Mouse (Mus musculus): ENCODE data around the gene Foxf2. TPM values are rescaled to one million over a fixed set of nuclear protein-coding genes. Genes with fewer than 3 reads are reported as not detected.

The Foxf2 gene
- polyA plus RNA-seq, 1 experiment from 2014 or later = 21.9 TPM

DNA sequence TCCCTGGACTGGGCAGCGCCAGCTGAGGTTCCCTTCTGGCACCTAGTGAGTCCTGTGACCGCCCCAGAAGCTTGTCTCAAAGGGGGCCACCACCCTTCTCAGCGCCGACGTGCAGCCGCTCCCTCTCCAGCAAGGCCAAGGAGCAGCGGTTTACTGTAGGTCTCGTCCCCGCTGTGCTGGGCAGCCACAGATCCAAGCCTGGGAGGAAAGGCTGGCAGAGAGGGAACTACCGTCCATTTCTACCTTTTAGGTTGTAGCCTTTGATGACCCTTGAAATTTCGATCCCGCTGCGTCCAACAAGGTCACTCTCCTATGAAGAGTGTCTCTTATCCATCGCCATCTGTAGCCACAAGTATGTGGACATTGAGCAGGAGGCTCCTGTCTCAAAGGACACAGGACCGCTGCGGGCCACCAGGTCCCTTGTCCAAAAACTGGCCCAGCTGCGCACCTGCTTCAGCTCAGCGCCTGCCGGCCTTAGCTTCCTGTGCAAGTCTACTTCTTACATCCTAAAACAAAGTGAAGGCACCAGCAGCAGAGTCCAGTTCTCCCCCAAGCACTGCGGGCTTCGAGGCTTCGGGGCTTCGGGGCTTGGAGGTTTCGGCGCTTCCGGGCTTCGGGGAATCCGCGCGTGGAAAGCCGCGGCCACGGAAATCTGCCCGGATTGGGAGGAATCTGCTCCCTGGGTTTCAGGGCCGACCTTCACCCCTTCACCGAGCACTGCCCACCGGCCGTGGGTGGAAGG, 10.7 kb upstream of the Foxf2 start:
- Histone ChIP-seq H3K4me1 (ENCODE audit: control insufficient read depth, insufficient read depth, low read length) (peaks cover 18% of the 10 kb centered on the region), H3K36me3 (ENCODE audit: control insufficient read depth, insufficient read depth, low read length) (no peaks in the 10 kb centered on the region), H3K27me3 (ENCODE audit: control insufficient read depth, insufficient read depth, low read length) (peaks cover 36% of the 10 kb centered on the region), H3K27ac (ENCODE audit: low read length) (no peak overlapping the region), H3K9me3 (ENCODE audit: control insufficient read depth, low read depth, low read length) (no peaks in the 10 kb centered on the region), H3K4me3 (ENCODE audit: low read depth, low read length) (no peak overlapping the region), H3K4me2 (replicated peaks; ENCODE audit: low read depth, low read length) (peak overlapping the region; percentile 10; the same call in 1 of the 2 replicates), H3K9ac (replicated peaks; ENCODE audit: low read depth, low read length) (no peak overlapping the region)
- 13% methylated on average over 38 of the region's 38 CpGs for WGBS
- ATAC-seq (ENCODE audit: insufficient number of reproducible peaks, insufficient read depth, low FRiP score, low read depth) = no peak

DNA sequence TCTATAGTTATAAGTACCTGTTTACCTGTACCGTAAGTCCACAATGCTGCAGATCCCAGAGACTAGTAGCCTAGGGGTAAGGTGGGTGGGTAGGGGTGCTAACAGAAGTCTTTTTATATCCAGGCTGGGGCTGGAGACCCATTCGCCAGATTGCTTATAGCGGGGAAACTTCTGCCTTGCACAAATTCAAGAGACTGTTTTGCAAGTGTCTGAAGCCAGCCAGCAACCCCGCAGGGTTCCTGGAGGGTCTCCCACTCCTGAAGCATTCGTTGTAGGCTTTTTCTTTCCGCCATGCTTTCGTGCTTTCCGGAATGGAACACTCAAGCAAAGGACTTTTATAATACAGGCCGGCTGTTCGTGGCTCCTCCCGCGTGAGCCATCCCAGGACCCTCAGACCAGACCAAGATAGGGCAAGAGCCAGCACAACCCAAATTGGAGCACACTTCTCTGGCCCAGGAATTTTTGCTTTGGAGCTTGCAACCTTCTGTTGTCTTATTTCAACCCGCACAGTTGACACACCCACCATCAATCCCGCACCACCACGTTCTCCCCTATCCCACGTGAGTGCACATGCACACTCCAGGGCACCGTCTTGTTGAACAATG, 10.0 kb upstream of the Foxf2 start:
- no peak overlapping the region for H3K27ac ChIP-seq (ENCODE audit: low read length)
- no peak overlapping the region for H3K4me3 ChIP-seq (ENCODE audit: low read depth, low read length)
- H3K27me3 ChIP-seq (ENCODE audit: control insufficient read depth, insufficient read depth, low read length) = peaks cover 42% of the 10 kb centered on the region
- H3K36me3 ChIP-seq (ENCODE audit: control insufficient read depth, insufficient read depth, low read length) = no peaks in the 10 kb centered on the region
- no peak overlapping the region for H3K9ac ChIP-seq (replicated peaks; ENCODE audit: low read depth, low read length)
- no peak for ATAC-seq (ENCODE audit: insufficient number of reproducible peaks, insufficient read depth, low FRiP score, low read depth)
- 19% methylated on average over 17 of the region's 17 CpGs for WGBS
- no peaks in the 10 kb centered on the region for H3K9me3 ChIP-seq (ENCODE audit: control insufficient read depth, low read depth, low read length)
- H3K4me2 ChIP-seq (replicated peaks; ENCODE audit: low read depth, low read length) = no peak overlapping the region; the same call in 1 of the 2 replicates
- H3K4me1 ChIP-seq (ENCODE audit: control insufficient read depth, insufficient read depth, low read length) = peaks cover 22% of the 10 kb centered on the region

DNA sequence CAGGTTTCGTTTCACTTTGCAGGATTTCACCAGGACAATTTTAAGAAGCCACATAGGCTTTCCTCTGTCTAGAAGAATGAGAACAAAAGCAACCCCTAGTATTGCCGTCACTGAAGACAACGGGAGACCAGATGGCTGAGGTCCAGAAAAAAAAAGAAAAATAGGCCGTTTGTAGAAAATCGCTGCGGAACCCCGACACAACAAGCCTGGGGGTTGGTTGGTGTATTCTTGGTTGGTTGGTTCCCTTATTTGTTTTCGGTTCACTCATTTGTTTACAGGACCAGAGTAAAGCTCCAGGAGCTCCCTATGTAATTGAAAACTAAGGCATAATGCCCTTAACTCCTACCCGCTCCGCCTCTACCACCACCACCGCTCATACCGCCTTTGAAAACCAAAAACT, 7.6 kb upstream of the Foxf2 start:
- 1% methylated on average over 12 of the region's 12 CpGs for WGBS
- Histone ChIP-seq H3K4me3 (ENCODE audit: low read depth, low read length) (peak overlapping the region; percentile 33), H3K9me3 (ENCODE audit: control insufficient read depth, low read depth, low read length) (no peaks in the 10 kb centered on the region), H3K9ac (replicated peaks; ENCODE audit: low read depth, low read length) (no peak overlapping the region), H3K4me2 (replicated peaks; ENCODE audit: low read depth, low read length) (peak overlapping the region; percentile 75), H3K36me3 (ENCODE audit: control insufficient read depth, insufficient read depth, low read length) (no peaks in the 10 kb centered on the region), H3K27ac (ENCODE audit: low read length) (no peak overlapping the region), H3K4me1 (ENCODE audit: control insufficient read depth, insufficient read depth, low read length) (peaks cover 24% of the 10 kb centered on the region), H3K27me3 (ENCODE audit: control insufficient read depth, insufficient read depth, low read length) (peaks cover 47% of the 10 kb centered on the region)
- no peak for ATAC-seq (ENCODE audit: insufficient number of reproducible peaks, insufficient read depth, low FRiP score, low read depth)

DNA sequence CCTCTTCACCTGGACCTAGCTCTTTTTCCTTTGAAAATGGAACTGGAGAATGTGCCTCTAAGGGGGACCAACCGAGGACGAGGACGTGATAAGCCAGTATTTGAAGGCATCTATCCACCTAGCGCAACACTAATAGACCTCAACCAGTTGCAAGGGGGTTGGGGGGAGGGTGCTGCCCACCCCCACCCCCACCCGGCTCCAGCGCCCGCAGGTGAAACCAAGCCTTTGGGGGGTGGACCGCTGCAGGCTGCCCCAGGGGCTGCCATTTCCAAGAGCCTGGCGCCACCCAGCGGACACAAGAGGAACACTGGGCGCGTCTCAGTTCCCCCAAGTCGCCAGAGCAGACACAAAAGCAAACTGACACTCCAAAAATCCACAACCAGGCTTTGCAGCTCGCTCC, 7.2 kb upstream of the Foxf2 start:
- Histone ChIP-seq H3K36me3 (ENCODE audit: control insufficient read depth, insufficient read depth, low read length) (no peaks in the 10 kb centered on the region), H3K9ac (replicated peaks; ENCODE audit: low read depth, low read length) (no peak overlapping the region), H3K27me3 (ENCODE audit: control insufficient read depth, insufficient read depth, low read length) (peaks cover 45% of the 10 kb centered on the region), H3K4me2 (replicated peaks; ENCODE audit: low read depth, low read length) (peak overlapping the region; percentile 75), H3K27ac (ENCODE audit: low read length) (no peak overlapping the region), H3K9me3 (ENCODE audit: control insufficient read depth, low read depth, low read length) (no peaks in the 10 kb centered on the region), H3K4me3 (ENCODE audit: low read depth, low read length) (peak overlapping the region; percentile 33), H3K4me1 (ENCODE audit: control insufficient read depth, insufficient read depth, low read length) (peaks cover 24% of the 10 kb centered on the region)
- peak; percentile 66; the same call in 1 of the 2 replicates for ATAC-seq (ENCODE audit: insufficient number of reproducible peaks, insufficient read depth, low FRiP score, low read depth)
- WGBS = under 1% methylated on average over 14 of the region's 14 CpGs

DNA sequence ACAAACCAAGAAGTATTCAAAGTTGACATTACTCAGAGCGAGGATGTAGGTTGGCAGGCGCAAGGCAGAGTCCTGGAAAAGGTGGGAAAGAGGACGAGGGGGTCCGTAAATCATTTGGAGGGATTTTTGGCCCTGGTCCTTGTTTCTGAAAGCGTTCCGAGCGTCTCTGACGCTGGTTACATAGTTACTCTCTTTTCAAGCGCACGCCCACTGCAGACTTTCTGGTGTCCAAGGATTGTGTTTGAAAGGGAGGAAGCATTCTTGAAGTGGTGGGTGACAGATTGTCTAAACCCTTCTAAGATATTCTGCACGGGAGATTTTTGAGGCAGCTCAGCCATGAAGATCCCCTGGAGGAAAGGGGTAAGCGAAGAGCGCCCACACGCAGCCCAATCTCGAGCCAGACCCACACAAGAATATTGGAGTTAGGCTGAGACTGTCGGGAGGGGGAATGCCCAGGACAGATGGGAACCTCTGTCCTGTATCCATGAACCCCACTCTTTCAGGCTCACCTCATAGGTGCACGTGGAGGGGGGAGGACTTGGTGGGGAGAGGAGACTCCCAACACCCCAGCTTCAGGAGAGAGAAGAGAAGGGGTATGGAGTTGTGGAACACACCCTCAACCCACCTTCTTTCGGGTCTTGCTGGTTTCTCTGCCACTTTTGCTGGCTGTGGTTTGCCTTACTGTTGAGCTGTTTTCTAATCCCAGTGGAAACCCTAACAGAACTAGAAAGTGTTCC, 6.5 kb upstream of the Foxf2 start:
- Histone ChIP-seq H3K4me2 (replicated peaks; ENCODE audit: low read depth, low read length) (peak overlapping the region; percentile 75), H3K4me3 (ENCODE audit: low read depth, low read length) (peak overlapping the region; percentile 33), H3K4me1 (ENCODE audit: control insufficient read depth, insufficient read depth, low read length) (peaks cover 24% of the 10 kb centered on the region), H3K27ac (ENCODE audit: low read length) (peak overlapping the region; percentile 66; the same call in 1 of the 2 replicates), H3K36me3 (ENCODE audit: control insufficient read depth, insufficient read depth, low read length) (no peaks in the 10 kb centered on the region), H3K9ac (replicated peaks; ENCODE audit: low read depth, low read length) (no peak overlapping the region), H3K27me3 (ENCODE audit: control insufficient read depth, insufficient read depth, low read length) (peaks cover 42% of the 10 kb centered on the region), H3K9me3 (ENCODE audit: control insufficient read depth, low read depth, low read length) (no peaks in the 10 kb centered on the region)
- 4% methylated on average over 18 of the region's 18 CpGs for WGBS
- peak; percentile 21; the same call in 1 of the 2 replicates for ATAC-seq (ENCODE audit: insufficient number of reproducible peaks, insufficient read depth, low FRiP score, low read depth)

DNA sequence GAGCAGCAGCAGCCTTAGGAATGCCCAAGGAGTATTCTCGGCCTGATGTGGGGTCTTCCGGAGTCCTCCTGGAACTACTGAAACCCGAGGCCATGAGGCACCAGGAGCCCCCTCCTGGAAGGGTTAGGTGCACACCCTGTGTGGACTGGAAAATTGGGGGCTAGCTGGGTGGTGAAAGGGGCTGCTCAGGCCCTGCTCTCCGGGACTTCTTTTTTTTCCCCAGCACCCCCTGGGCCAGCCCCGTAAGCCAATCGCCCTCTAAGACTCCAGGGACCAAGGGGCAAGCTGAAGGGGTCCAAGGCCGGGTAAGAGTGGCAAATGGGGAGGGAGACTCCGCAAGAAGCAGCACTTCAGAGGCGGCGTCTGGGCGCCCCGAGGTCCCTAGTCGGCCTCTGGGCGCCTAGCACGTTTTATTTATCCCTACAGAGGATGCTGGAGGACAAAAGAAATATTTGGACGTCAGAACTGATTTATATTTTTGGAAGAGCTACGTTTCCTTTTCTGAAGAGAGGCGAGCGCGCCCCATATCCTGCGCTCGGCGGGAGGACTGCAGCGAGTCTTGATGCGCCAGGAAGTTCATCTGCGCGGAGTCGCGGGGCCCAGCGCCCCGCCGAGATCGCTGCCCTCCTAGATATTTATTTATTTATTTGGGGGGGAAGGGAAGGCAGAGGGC, 5.7 kb upstream of the Foxf2 start:
- H3K4me3 ChIP-seq (ENCODE audit: low read depth, low read length) = peak overlapping the region; percentile 25
- H3K4me2 ChIP-seq (replicated peaks; ENCODE audit: low read depth, low read length) = peak overlapping the region; percentile 75
- no peaks in the 10 kb centered on the region for H3K36me3 ChIP-seq (ENCODE audit: control insufficient read depth, insufficient read depth, low read length)
- no peak for ATAC-seq (ENCODE audit: insufficient number of reproducible peaks, insufficient read depth, low FRiP score, low read depth)
- H3K9ac ChIP-seq (replicated peaks; ENCODE audit: low read depth, low read length) = peak overlapping the region; percentile 28; the same call in 1 of the 2 replicates
- WGBS = 2% methylated on average over 33 of the region's 33 CpGs
- no peaks in the 10 kb centered on the region for H3K9me3 ChIP-seq (ENCODE audit: control insufficient read depth, low read depth, low read length)
- H3K27me3 ChIP-seq (ENCODE audit: control insufficient read depth, insufficient read depth, low read length) = peaks cover 35% of the 10 kb centered on the region
- H3K4me1 ChIP-seq (ENCODE audit: control insufficient read depth, insufficient read depth, low read length) = peaks cover 24% of the 10 kb centered on the region
- peak overlapping the region; percentile 66; the same call in 1 of the 2 replicates for H3K27ac ChIP-seq (ENCODE audit: low read length)

DNA sequence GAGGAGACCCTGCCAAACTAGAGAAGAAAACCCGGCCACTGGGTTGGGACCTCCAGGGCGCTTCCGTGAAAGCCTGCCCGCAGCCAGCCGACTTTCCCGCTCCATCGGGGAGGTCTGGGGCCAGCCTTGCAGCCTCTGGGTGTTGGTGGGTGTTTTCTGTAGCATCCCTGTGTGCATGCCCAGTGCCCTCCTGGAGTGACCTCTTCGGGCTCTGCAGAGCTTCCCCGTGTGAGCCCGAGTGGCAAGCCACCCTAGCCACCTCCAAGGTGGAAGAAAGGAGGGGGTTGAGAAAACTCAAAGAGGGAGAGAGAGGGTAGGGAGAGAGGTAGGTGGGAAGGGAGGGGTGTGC, 5.1 kb upstream of the Foxf2 start:
- H3K27me3 ChIP-seq (ENCODE audit: control insufficient read depth, insufficient read depth, low read length) = peaks cover 34% of the 10 kb centered on the region
- H3K27ac ChIP-seq (ENCODE audit: low read length) = peak overlapping the region; percentile 39; the same call in 1 of the 2 replicates
- H3K9me3 ChIP-seq (ENCODE audit: control insufficient read depth, low read depth, low read length) = no peaks in the 10 kb centered on the region
- ATAC-seq (ENCODE audit: insufficient number of reproducible peaks, insufficient read depth, low FRiP score, low read depth) = no peak
- WGBS = 4% methylated on average over 10 of the region's 10 CpGs
- H3K36me3 ChIP-seq (ENCODE audit: control insufficient read depth, insufficient read depth, low read length) = no peaks in the 10 kb centered on the region
- H3K4me3 ChIP-seq (ENCODE audit: low read depth, low read length) = peak overlapping the region; percentile 25
- peak overlapping the region; percentile 28; the same call in 1 of the 2 replicates for H3K9ac ChIP-seq (replicated peaks; ENCODE audit: low read depth, low read length)
- H3K4me1 ChIP-seq (ENCODE audit: control insufficient read depth, insufficient read depth, low read length) = peaks cover 24% of the 10 kb centered on the region
- peak overlapping the region; percentile 75 for H3K4me2 ChIP-seq (replicated peaks; ENCODE audit: low read depth, low read length)

DNA sequence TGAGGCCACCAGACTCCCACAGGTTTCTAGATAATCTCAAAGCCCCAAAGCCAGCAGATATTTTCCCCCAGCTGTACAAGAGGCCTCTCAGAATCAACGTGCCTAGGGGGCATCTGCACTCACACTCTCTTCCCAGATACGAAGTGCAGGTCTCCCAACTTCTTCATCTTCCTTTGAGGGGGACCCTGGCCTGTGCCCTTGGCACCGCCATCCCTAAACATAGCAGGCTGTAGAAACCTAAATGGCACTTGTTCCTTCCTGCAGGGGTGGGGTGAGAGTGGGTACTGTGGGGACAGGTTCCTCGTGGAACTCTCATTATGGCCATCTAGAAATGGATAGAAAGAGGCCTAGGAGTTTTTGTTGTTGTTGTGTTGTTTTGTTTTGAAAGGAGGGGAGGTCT, 4.7 kb upstream of the Foxf2 start:
- H3K4me1 ChIP-seq (ENCODE audit: control insufficient read depth, insufficient read depth, low read length) = peaks cover 23% of the 10 kb centered on the region
- H3K27me3 ChIP-seq (ENCODE audit: control insufficient read depth, insufficient read depth, low read length) = peaks cover 34% of the 10 kb centered on the region
- no peak overlapping the region for H3K4me3 ChIP-seq (ENCODE audit: low read depth, low read length)
- H3K9ac ChIP-seq (replicated peaks; ENCODE audit: low read depth, low read length) = no peak overlapping the region
- no peaks in the 10 kb centered on the region for H3K9me3 ChIP-seq (ENCODE audit: control insufficient read depth, low read depth, low read length)
- H3K27ac ChIP-seq (ENCODE audit: low read length) = no peak overlapping the region
- no peak for ATAC-seq (ENCODE audit: insufficient number of reproducible peaks, insufficient read depth, low FRiP score, low read depth)
- WGBS = 35% methylated on average over 4 of the region's 4 CpGs
- peak overlapping the region; percentile 75; the same call in 1 of the 2 replicates for H3K4me2 ChIP-seq (replicated peaks; ENCODE audit: low read depth, low read length)
- H3K36me3 ChIP-seq (ENCODE audit: control insufficient read depth, insufficient read depth, low read length) = no peaks in the 10 kb centered on the region
